Mouse (Mus musculus) erythroblast, adult 5-6 weeks (primary cell): ENCODE measurements around the gene Ifna15. TPM values are rescaled to one million over a fixed set of nuclear protein-coding genes. Genes with fewer than 3 reads are reported as not detected.

Source experiments
- ATAC-seq: replicated peaks from 2 replicates; pipeline ENCODE4 v1.8.0; 2016; ENCODE audit warnings: moderate number of reproducible peaks, mild to moderate bottlenecking, moderate TSS enrichment, inconsistent platforms; ENCODE audit not compliant: poor library complexity, low FRiP score, severe bottlenecking
- total RNA-seq, 2 experiments: library from RNA; stranded (forward) in 1 of 2; stranded (reverse) in 1 of 2; fragments of 150-400 nt in 1 of 2; fragments of 200-764, 138-1000 nt in 1 of 2; gene quantifications; 2 replicates each; pipeline versions ENCODE4 v1.2.3 to v1.2.4; 2015 to 2017; ENCODE audit warnings: low replicate concordance in 2 of 2

Ifna15 gene
- total RNA-seq, 2 experiments from 2014 or later, result not detected

- no peak for ATAC-seq
These were observed 42.3 kb downstream of the Ifna15 start for GRCm38 (mm10) chr4:88515711-88516211.

- ATAC-seq, result no peak
These were observed 42.8 kb downstream of the Ifna15 start for GRCm38 (mm10) chr4:88515250-88515649.

DNA sequence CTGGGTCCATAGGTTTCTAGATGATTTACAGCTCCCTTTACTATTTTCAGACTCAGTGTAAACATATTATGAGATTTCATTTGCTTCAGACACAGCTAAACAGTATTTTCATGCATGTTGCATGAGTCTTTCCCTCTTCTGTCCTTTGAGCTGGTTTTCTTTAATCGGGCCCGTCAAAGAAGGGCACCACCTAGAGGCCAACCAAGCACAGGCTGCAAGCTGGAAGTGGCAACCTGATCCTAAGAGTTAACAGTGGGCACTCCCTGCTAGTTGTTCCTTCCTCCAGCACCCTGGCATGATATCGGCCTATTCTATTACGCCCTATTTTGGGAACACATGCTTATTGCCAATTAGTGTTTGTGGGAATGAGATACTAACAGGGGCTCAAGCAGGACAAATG lies 43.6 kb downstream of the Ifna15 start:
- peak; percentile 86 for ATAC-seq

DNA sequence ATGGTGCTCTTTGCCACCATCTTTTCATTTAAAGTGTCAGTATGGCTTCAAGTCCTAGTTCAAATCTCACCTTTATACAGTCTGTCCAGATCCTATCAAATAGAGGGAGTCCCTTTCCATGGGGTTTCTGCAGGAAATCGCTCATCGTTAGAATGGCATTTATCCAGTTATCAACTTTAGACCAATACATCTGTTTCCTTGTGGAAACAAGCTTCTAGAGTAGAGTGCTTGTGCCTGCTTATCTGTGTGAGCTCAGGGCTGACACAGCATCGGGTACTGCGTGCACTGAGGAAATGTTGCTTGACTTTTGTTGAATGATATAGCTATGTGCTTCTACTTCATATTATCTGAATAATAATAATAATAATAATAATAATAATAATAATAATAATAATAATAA lies 44.3 kb downstream of the Ifna15 start:
- ATAC-seq, result peak; percentile 65

Other genes with a start within 250 kb of the Ifna15 start
- 14.0 and 16.5 TPM in 2 replicates for gene Hacd4, start 119.3 kb downstream of the Ifna15 start, total RNA-seq (2015; ENCODE audit: low replicate concordance)
- 5.9 and 6.8 TPM in 2 replicates for gene Hacd4, start 119.3 kb downstream of the Ifna15 start, total RNA-seq (2017; ENCODE audit: low replicate concordance)
- gene Ifnb1, start 35.5 kb downstream of the Ifna15 start, total RNA-seq (2015; ENCODE audit: low replicate concordance), result not detected in 2 replicates
- gene Ifnb1, start 35.5 kb downstream of the Ifna15 start, total RNA-seq (2017; ENCODE audit: low replicate concordance), result not detected in 2 replicates
- not detected in 2 replicates for gene Ifna14, start 13.6 kb upstream of the Ifna15 start, total RNA-seq (2015; ENCODE audit: low replicate concordance)
- gene Ifna14, start 13.6 kb upstream of the Ifna15 start, total RNA-seq (2017; ENCODE audit: low replicate concordance), result not detected in 2 replicates
- gene Ifna9, start 34.1 kb upstream of the Ifna15 start, total RNA-seq (2015; ENCODE audit: low replicate concordance), result not detected in 2 replicates
- gene Ifna9, start 34.1 kb upstream of the Ifna15 start, total RNA-seq (2017; ENCODE audit: low replicate concordance), result not detected in 2 replicates
- not detected in 2 replicates for gene Ifna12, start 45.1 kb upstream of the Ifna15 start, total RNA-seq (2015; ENCODE audit: low replicate concordance)
- not detected in 2 replicates for gene Ifna12, start 45.1 kb upstream of the Ifna15 start, total RNA-seq (2017; ENCODE audit: low replicate concordance)
- gene C87499, start 76.2 kb upstream of the Ifna15 start, total RNA-seq (2015; ENCODE audit: low replicate concordance), result not detected in 2 replicates
- gene C87499, start 76.2 kb upstream of the Ifna15 start, total RNA-seq (2017; ENCODE audit: low replicate concordance), result not detected in 2 replicates
- not detected in 2 replicates for gene Ifna13, start 86.2 kb upstream of the Ifna15 start, total RNA-seq (2015; ENCODE audit: low replicate concordance)
- not detected in 2 replicates for gene Ifna13, start 86.2 kb upstream of the Ifna15 start, total RNA-seq (2017; ENCODE audit: low replicate concordance)
- gene Ifna16, start 118.7 kb upstream of the Ifna15 start, total RNA-seq (2015; ENCODE audit: low replicate concordance), result not detected in 2 replicates
- gene Ifna16, start 118.7 kb upstream of the Ifna15 start, total RNA-seq (2017; ENCODE audit: low replicate concordance), result not detected in 2 replicates
- gene Ifna2, start 125.7 kb upstream of the Ifna15 start, total RNA-seq (2015; ENCODE audit: low replicate concordance), result not detected in 2 replicates
- not detected in 2 replicates for gene Ifna2, start 125.7 kb upstream of the Ifna15 start, total RNA-seq (2017; ENCODE audit: low replicate concordance)
- gene Ifnab, start 133.1 kb upstream of the Ifna15 start, total RNA-seq (2015; ENCODE audit: low replicate concordance), result not detected in 2 replicates
- not detected in 2 replicates for gene Ifnab, start 133.1 kb upstream of the Ifna15 start, total RNA-seq (2017; ENCODE audit: low replicate concordance)
- not detected in 2 replicates for gene Gm26566, start 163.6 kb upstream of the Ifna15 start, total RNA-seq (2015; ENCODE audit: low replicate concordance)
- gene Gm26566, start 163.6 kb upstream of the Ifna15 start, total RNA-seq (2017; ENCODE audit: low replicate concordance), result not detected in 2 replicates
- gene Klhl9, start 164.2 kb upstream of the Ifna15 start, total RNA-seq (2015; ENCODE audit: low replicate concordance), result 18.6 and 26.3 TPM in 2 replicates
- gene Klhl9, start 164.2 kb upstream of the Ifna15 start, total RNA-seq (2017; ENCODE audit: low replicate concordance), result 24.0 and 29.5 TPM in 2 replicates
- not detected in 2 replicates for gene Gm13271, start 196.6 kb upstream of the Ifna15 start, total RNA-seq (2015; ENCODE audit: low replicate concordance)
- not detected in 2 replicates for gene Gm13271, start 196.6 kb upstream of the Ifna15 start, total RNA-seq (2017; ENCODE audit: low replicate concordance)
- gene Gm13283, start 201.9 kb upstream of the Ifna15 start, total RNA-seq (2015; ENCODE audit: low replicate concordance), result not detected in 2 replicates
- not detected in 2 replicates for gene Gm13283, start 201.9 kb upstream of the Ifna15 start, total RNA-seq (2017; ENCODE audit: low replicate concordance)
- not detected in 2 replicates for gene Gm13290, start 215.6 kb upstream of the Ifna15 start, total RNA-seq (2015; ENCODE audit: low replicate concordance)
- not detected in 2 replicates for gene Gm13290, start 215.6 kb upstream of the Ifna15 start, total RNA-seq (2017; ENCODE audit: low replicate concordance)
- not detected in 2 replicates for gene Gm13289, start 218.7 kb upstream of the Ifna15 start, total RNA-seq (2015; ENCODE audit: low replicate concordance)
- not detected in 2 replicates for gene Gm13289, start 218.7 kb upstream of the Ifna15 start, total RNA-seq (2017; ENCODE audit: low replicate concordance)
- not detected in 2 replicates for gene Gm13272, start 221.6 kb upstream of the Ifna15 start, total RNA-seq (2015; ENCODE audit: low replicate concordance)
- gene Gm13272, start 221.6 kb upstream of the Ifna15 start, total RNA-seq (2017; ENCODE audit: low replicate concordance), result not detected in 2 replicates
- gene Ifnz, start 223.9 kb upstream of the Ifna15 start, total RNA-seq (2015; ENCODE audit: low replicate concordance), result not detected in 2 replicates
- not detected in 2 replicates for gene Ifnz, start 223.9 kb upstream of the Ifna15 start, total RNA-seq (2017; ENCODE audit: low replicate concordance)
- not detected in 2 replicates for gene Gm13276, start 227.5 kb upstream of the Ifna15 start, total RNA-seq (2015; ENCODE audit: low replicate concordance)
- not detected in 2 replicates for gene Gm13276, start 227.5 kb upstream of the Ifna15 start, total RNA-seq (2017; ENCODE audit: low replicate concordance)
- gene Gm13277, start 230.4 kb upstream of the Ifna15 start, total RNA-seq (2015; ENCODE audit: low replicate concordance), result not detected in 2 replicates
- gene Gm13277, start 230.4 kb upstream of the Ifna15 start, total RNA-seq (2017; ENCODE audit: low replicate concordance), result not detected in 2 replicates
- gene Gm13278, start 233.3 kb upstream of the Ifna15 start, total RNA-seq (2015; ENCODE audit: low replicate concordance), result not detected in 2 replicates
- not detected in 2 replicates for gene Gm13278, start 233.3 kb upstream of the Ifna15 start, total RNA-seq (2017; ENCODE audit: low replicate concordance)
- not detected in 2 replicates for gene Gm13275, start 236.2 kb upstream of the Ifna15 start, total RNA-seq (2015; ENCODE audit: low replicate concordance)
- gene Gm13275, start 236.2 kb upstream of the Ifna15 start, total RNA-seq (2017; ENCODE audit: low replicate concordance), result not detected in 2 replicates
- not detected in 2 replicates for gene Gm13279, start 239.2 kb upstream of the Ifna15 start, total RNA-seq (2015; ENCODE audit: low replicate concordance)
- not detected in 2 replicates for gene Gm13279, start 239.2 kb upstream of the Ifna15 start, total RNA-seq (2017; ENCODE audit: low replicate concordance)
- not detected in 2 replicates for gene Gm13285, start 241.4 kb upstream of the Ifna15 start, total RNA-seq (2015; ENCODE audit: low replicate concordance)
- gene Gm13285, start 241.4 kb upstream of the Ifna15 start, total RNA-seq (2017; ENCODE audit: low replicate concordance), result not detected in 2 replicates
- gene Gm13287, start 245.0 kb upstream of the Ifna15 start, total RNA-seq (2015; ENCODE audit: low replicate concordance), result not detected in 2 replicates
- gene Gm13287, start 245.0 kb upstream of the Ifna15 start, total RNA-seq (2017; ENCODE audit: low replicate concordance), result not detected in 2 replicates
- gene Gm13288, start 247.3 kb upstream of the Ifna15 start, total RNA-seq (2015; ENCODE audit: low replicate concordance), result not detected in 2 replicates
- gene Gm13288, start 247.3 kb upstream of the Ifna15 start, total RNA-seq (2017; ENCODE audit: low replicate concordance), result not detected in 2 replicates